8 mouse cellular contexts compared by ENCODE assay signal in genomic region chr17:26202737-26203136, GRCm38 (mm10). TPM values are rescaled to one million over a fixed set of nuclear protein-coding genes. Genes with fewer than 3 reads are reported as not detected.
A peak's percentile ranks its signal among the peaks of the same experiment; 100 is the strongest.
DNase-seq lines count a peak whose midpoint lies in the region; ATAC-seq and TF ChIP-seq lines count a peak whose summit lies in the region.

TSS of gene Rgs11 (plus strand) at chr17:26202951.

- H3K27me3 ChIP-seq in G1E (ENCODE audit: insufficient read depth, low read length) = no peaks in the 10 kb centered on the region; the same call in 1 of the 2 replicates
- H3K27me3 ChIP-seq in limb, embryonic 15.5 days = peaks cover 75% of the 10 kb centered on the region
- H3K27me3 ChIP-seq in midbrain, postnatal 0 days (ENCODE audit: insufficient read depth, low read length) = peaks cover 27% of the 10 kb centered on the region

- DNase-seq in gastrocnemius, adult 2 months = peak; percentile 59
- no peak for DNase-seq in gastrocnemius, adult 8-10 months (ENCODE audit: low spot score in 2 of 2)
- peak; percentile 78 for DNase-seq in G1E (ENCODE audit: low spot score)
- no peak for DNase-seq in midbrain, postnatal 0 days (ENCODE audit: low spot score)
- peak; percentile 47 to 50 for DNase-seq in thymus, postnatal 36 days

- peak within 1 kb of the TSS; percentile 99 for H3K4me2 ChIP-seq in limb, embryonic 15.5 days
- peak within 1 kb of the TSS; percentile 93 for H3K4me2 ChIP-seq in midbrain, postnatal 0 days (ENCODE audit: low read depth, low read length, poor library complexity, severe bottlenecking)

- peaks cover 64% of the 10 kb centered on the region for H3K36me3 ChIP-seq in G1E (replicated peaks)
- peaks cover 4% of the 10 kb centered on the region; the same call in 1 of the 2 replicates for H3K36me3 ChIP-seq in limb, embryonic 15.5 days
- peaks cover 3% of the 10 kb centered on the region; the same call in 1 of the 2 replicates for H3K36me3 ChIP-seq in midbrain, postnatal 0 days (ENCODE audit: insufficient read depth, low read length)

- peak within 1 kb of the TSS; percentile 35; the same call in 1 of the 2 replicates for H3K9ac ChIP-seq in limb, embryonic 15.5 days
- H3K9ac ChIP-seq in midbrain, postnatal 0 days (replicated peaks; ENCODE audit: low read length, poor library complexity, severe bottlenecking) = peak within 1 kb of the TSS; percentile 50

- peak; percentile 22; the same call in 1 of the 2 replicates for TF ChIP-seq POLR2A in embryonic fibroblast, embryonic 13.5 days (IDR thresholded peaks at IDR 0.05; ENCODE audit: low read depth, low read length)

- no peak for TF ChIP-seq CTCF in gastrocnemius, adult 2 months (IDR thresholded peaks at IDR 0.05)
- TF ChIP-seq CTCF in G1E (IDR thresholded peaks at IDR 0.05; ENCODE audit: low read depth, low read length) = no peak
- TF ChIP-seq CTCF in embryonic fibroblast, embryonic 13.5 days (IDR thresholded peaks at IDR 0.05; ENCODE audit: borderline replicate concordance, insufficient read depth, low read length) = no peak
- no peak for TF ChIP-seq CTCF in midbrain, postnatal 0 days (IDR thresholded peaks at IDR 0.05)

- 2% methylated on average over 22 of the region's 22 CpGs for WGBS in limb, embryonic 15.5 days
- 2% methylated on average over 22 of the region's 22 CpGs for WGBS in midbrain, postnatal 0 days

- H3K27ac ChIP-seq in gastrocnemius, adult 2 months = peak within 1 kb of the TSS; percentile 46
- no peak within 1 kb of the TSS for H3K27ac ChIP-seq in embryonic fibroblast, embryonic 13.5 days (ENCODE audit: insufficient read depth, low read length)
- H3K27ac ChIP-seq in limb, embryonic 15.5 days = no peak within 1 kb of the TSS
- no peak within 1 kb of the TSS for H3K27ac ChIP-seq in midbrain, postnatal 0 days (ENCODE audit: low read depth, low read length)

- ATAC-seq in G1E (ENCODE audit: extremely low read depth, insufficient number of reproducible peaks, low FRiP score, poor library complexity, severe bottlenecking) = no peak
- peak; percentile 52 for ATAC-seq in inflammation-experienced regulatory T-cells, adult 6 months
- ATAC-seq in limb, embryonic 15.5 days (ENCODE audit: insufficient number of reproducible peaks, low FRiP score, low TSS enrichment, low read depth) = no peak
- ATAC-seq in midbrain, postnatal 0 days (ENCODE audit: low FRiP score) = 0 out of 2 replicates have a peak, but pooled peaks have one; percentile 9

- peak within 1 kb of the TSS; percentile 75 for H3K4me3 ChIP-seq in gastrocnemius, adult 2 months
- H3K4me3 ChIP-seq in G1E (ENCODE audit: low read depth, low read length) = peak within 1 kb of the TSS; percentile 78
- H3K4me3 ChIP-seq in embryonic fibroblast, embryonic 13.5 days (ENCODE audit: insufficient read depth, low read length) = peak within 1 kb of the TSS; percentile 60
- H3K4me3 ChIP-seq in limb, embryonic 15.5 days = peak within 1 kb of the TSS; percentile 52
- H3K4me3 ChIP-seq in midbrain, postnatal 0 days (ENCODE audit: low read depth, low read length) = peak within 1 kb of the TSS; percentile 45

- H3K4me1 ChIP-seq in G1E (ENCODE audit: insufficient read depth, low read depth, low read length) = peaks cover 88% of the 10 kb centered on the region
- H3K4me1 ChIP-seq in embryonic fibroblast, embryonic 13.5 days (ENCODE audit: control insufficient read depth, insufficient read depth, low read length) = no peaks in the 10 kb centered on the region
- H3K4me1 ChIP-seq in limb, embryonic 15.5 days = peaks cover 34% of the 10 kb centered on the region
- H3K4me1 ChIP-seq in midbrain, postnatal 0 days (ENCODE audit: insufficient read depth, low read length) = 0 out of 2 replicates have a peak, but pooled peaks cover 3% of the 10 kb centered on the region

- no peaks in the 10 kb centered on the region for H3K9me3 ChIP-seq in G1E (replicated peaks)
- H3K9me3 ChIP-seq in limb, embryonic 15.5 days = no peaks in the 10 kb centered on the region
- no peaks in the 10 kb centered on the region for H3K9me3 ChIP-seq in midbrain, postnatal 0 days (ENCODE audit: low read length)

- intact Hi-C loops in gastrocnemius, adult 2 months (cut with DNase I) = no loop called here

RNA-seq across cellular contexts. Expression of gene Rgs11, which starts in this region (rescaled TPM):
- under 1 TPM; 0.33 to 0.54 TPM for total RNA-seq in gastrocnemius, adult 2 months (2021)
- under 1 TPM; 0.19 to 0.97 (median 0.45) TPM for total RNA-seq in gastrocnemius, adult 8-10 months (2022)
- 21.2 and 37.9 TPM in 2 replicates for total RNA-seq in G1E (2014; fragmentation: Nextera tagmentation)
- total RNA-seq in G1E (2017) = 14.7 and 18.4 TPM in 2 replicates
- polyA plus RNA-seq in G1E (2012) = 29.5 and 34.9 TPM in 2 replicates
- polyA plus RNA-seq in embryonic fibroblast, embryonic 13.5 days (2011; ENCODE audit: insufficient read length, low read depth, missing spikeins) = 2.2 and 2.8 TPM in 2 replicates
- polyA plus RNA-seq in inflammation-experienced regulatory T-cells, adult 6 months (2017; shearing (Covaris generic)) = 10 to 100 TPM in 1 of 3 experiments, 1 to 10 TPM in 2; 4.7 to 12.3 (median 6.2) TPM
- polyA plus RNA-seq in limb, embryonic 15.5 days (2015; fragmentation: Nextera tagmentation; extraction: Ambion mirVana) = 8.7 and 9.6 TPM in 2 replicates
- 25.0 and 29.6 TPM in 2 replicates for total RNA-seq in midbrain, postnatal 0 days (2014; rRNA removed)
- 18.0 and 18.7 TPM in 2 replicates for polyA plus RNA-seq in midbrain, postnatal 0 days (2015; fragmentation: Nextera tagmentation; extraction: Ambion mirVana)

Comparison
In these comparisons a context has a peak if more than half of its experiments do, and no peak if none do; other contexts are left out.
1. RNA of gene Rgs11 (total RNA-seq): 14.7 to 37.9 TPM in G1E and 25.0 to 29.6 TPM in midbrain, postnatal 0 days; 0.33 to 0.54 TPM in gastrocnemius, adult 2 months and 0.19 to 0.97 TPM in gastrocnemius, adult 8-10 months; every median in the first group is over 4 times any median in the second.
2. Peak in DNase-seq, H3K4me3 ChIP-seq and H3K27ac ChIP-seq in gastrocnemius, adult 2 months; RNA of the gene not detected or under 1 TPM.
3. DNase-seq: peak in G1E (single experiment) and thymus, postnatal 36 days (2 of 2); none in gastrocnemius, adult 8-10 months (0 of 2) and midbrain, postnatal 0 days (single experiment).
4. ATAC-seq: peak in inflammation-experienced regulatory T-cells, adult 6 months (single experiment) and midbrain, postnatal 0 days (single experiment); none in G1E (single experiment) and limb, embryonic 15.5 days (single experiment).
5. Peak in every context shown above with its lines, with median percentiles within 50 percentile points of each other: H3K4me3 ChIP-seq.